Mouse (Mus musculus): ENCODE measurements around the gene 3830406C13Rik.
A peak's percentile ranks its signal among the peaks of the same experiment; 100 is the strongest.

Gene 3830406C13Rik

GRCm38 (mm10) chr14:12343451-12343941 is 59.5 kb downstream of the 3830406C13Rik start:
- peak; percentile 13 for DNase-seq

- DNase-seq: no peak
These were observed 60.2 kb downstream of the 3830406C13Rik start for GRCm38 (mm10) chr14:12344061-12344745.

GRCm38 (mm10) chr14:12344746-12345240 is 60.8 kb downstream of the 3830406C13Rik start:
- DNase-seq: no peak

- DNase-seq: no peak
These were observed 61.4 kb downstream of the 3830406C13Rik start for GRCm38 (mm10) chr14:12345241-12345921.

GRCm38 (mm10) chr14:12346011-12346864 is 62.3 kb downstream of the 3830406C13Rik start:
- DNase-seq: no peak

GRCm38 (mm10) chr14:12346865-12347600 is 63.1 kb downstream of the 3830406C13Rik start:
- DNase-seq: no peak

- no peak for DNase-seq
These were observed 64.1 kb downstream of the 3830406C13Rik start, which contains the start of gene Fezf2 for GRCm38 (mm10) chr14:12348089-12348488. Fezf2 (minus strand) TSS chr14:12348189.

GRCm38 (mm10) chr14:12349334-12350090 is 65.5 kb downstream of the 3830406C13Rik start:
- no peak for DNase-seq

- no peak for DNase-seq
These were observed 66.4 kb downstream of the 3830406C13Rik start for GRCm38 (mm10) chr14:12350271-12350916.

Data from layer of hippocampus, adult 9-11 months (tissue).